Mouse (Mus musculus) urinary bladder, postnatal 0 days (tissue): Measurements from ENCODE around the gene Mamdc4. TPM values are rescaled to one million over a fixed set of nuclear protein-coding genes. Genes with fewer than 3 reads are reported as not detected.

Experiments used
- polyA plus RNA-seq: library from polyadenylated mRNA; unstranded; fragments of >200 nt; fragmentation: Nextera tagmentation; extraction: Ambion mirVana; gene quantifications from 2 replicates; pipeline ENCODE4 v1.2.1, GENCODE M21; 2015

The Mamdc4 gene
- 0.19 and 1.1 TPM in 2 replicates for polyA plus RNA-seq

GRCm38 (mm10) chr2:25574579-25575431, at the start of gene Mamdc4, which contains the start of gene Phpt1:
Gene Mamdc4 (minus strand): TSS chr2:25574845.
Gene Phpt1 (minus strand): TSS chr2:25575224.

GRCm38 (mm10) chr2:25621229-25622200, 46.9 kb upstream of the Mamdc4 start, which contains the start of gene Tmem141:
Gene Tmem141 (minus strand): TSS chr2:25622005.

GRCm38 (mm10) chr2:25617578-25617977, 42.9 kb upstream of the Mamdc4 start, which contains the start of gene Ccdc183:
Gene Ccdc183 (minus strand): TSS chr2:25617678.

GRCm38 (mm10) chr2:25607761-25608622, 33.3 kb upstream of the Mamdc4 start, which contains the start of gene Rabl6:
Gene Rabl6 (minus strand): TSS chr2:25608521.

GRCm38 (mm10) chr2:25581294-25581864, 6.7 kb upstream of the Mamdc4 start, which contains the start of gene Ajm1:
Gene Ajm1 (minus strand): TSS chr2:25581757.

GRCm38 (mm10) chr2:25557221-25557963, 17.3 kb downstream of the Mamdc4 start, which contains the start of gene Edf1:
Gene Edf1 (plus strand): TSS chr2:25557847.

GRCm38 (mm10) chr2:25546811-25547491, 27.7 kb downstream of the Mamdc4 start, which contains the start of gene Traf2:
Gene Traf2 (minus strand): TSS chr2:25546940.

Other genes with a start within 250 kb of the Mamdc4 start
- gene Man1b1, start 242.5 kb downstream of the Mamdc4 start, polyA plus RNA-seq: 32.5 and 37.0 TPM in 2 replicates
- gene Dpp7, start 218.5 kb downstream of the Mamdc4 start, polyA plus RNA-seq: 13.1 and 14.8 TPM in 2 replicates
- 34.1 and 37.0 TPM in 2 replicates for gene Uap1l1, start 209.2 kb downstream of the Mamdc4 start, polyA plus RNA-seq
- 5.6 and 5.9 TPM in 2 replicates for gene Sapcd2, start 202.5 kb downstream of the Mamdc4 start, polyA plus RNA-seq
- gene Entpd2, start 179.0 kb downstream of the Mamdc4 start, polyA plus RNA-seq: 38.2 and 39.1 TPM in 2 replicates
- 58.9 and 59.9 TPM in 2 replicates for gene Npdc1, start 175.5 kb downstream of the Mamdc4 start, polyA plus RNA-seq
- gene Fut7, start 151.6 kb downstream of the Mamdc4 start, polyA plus RNA-seq: 0.08 TPM in 1 of 2 replicates, not detected in the other
- 1.5 and 1.6 TPM in 2 replicates for gene Abca2, start 146.1 kb downstream of the Mamdc4 start, polyA plus RNA-seq
- gene Clic3, start 118.0 kb downstream of the Mamdc4 start, polyA plus RNA-seq: 10.4 and 12.0 TPM in 2 replicates
- gene Paxx, start 113.8 kb downstream of the Mamdc4 start, polyA plus RNA-seq: 34.9 and 35.2 TPM in 2 replicates
- 0.47 and 0.68 TPM in 2 replicates for gene Ptgds, start 104.8 kb downstream of the Mamdc4 start, polyA plus RNA-seq
- gene Lcn12, start 80.9 kb downstream of the Mamdc4 start, polyA plus RNA-seq: not detected in 2 replicates
- 68.9 and 70.0 TPM in 2 replicates for gene Fbxw5, start 74.1 kb downstream of the Mamdc4 start, polyA plus RNA-seq
- 1.8 and 3.6 TPM in 2 replicates for gene C8g, start 73.1 kb downstream of the Mamdc4 start, polyA plus RNA-seq
- gene Traf2, start 27.9 kb downstream of the Mamdc4 start, polyA plus RNA-seq: 15.1 and 15.8 TPM in 2 replicates
- gene Edf1, start 17.0 kb downstream of the Mamdc4 start, polyA plus RNA-seq: 285 and 297 TPM in 2 replicates
- 78.4 and 95.7 TPM in 2 replicates for gene Phpt1, start 379 bp upstream of the Mamdc4 start, polyA plus RNA-seq
- gene Ajm1, start 6.9 kb upstream of the Mamdc4 start, polyA plus RNA-seq: 0.05 TPM in 1 of 2 replicates, not detected in the other
- 31.5 and 33.2 TPM in 2 replicates for gene Rabl6, start 33.7 kb upstream of the Mamdc4 start, polyA plus RNA-seq
- gene Ccdc183, start 42.8 kb upstream of the Mamdc4 start, polyA plus RNA-seq: 0.23 and 0.37 TPM in 2 replicates
- 61.4 and 62.3 TPM in 2 replicates for gene Tmem141, start 47.2 kb upstream of the Mamdc4 start, polyA plus RNA-seq
- 55.5 and 333 TPM in 2 replicates for gene Fcna, start 53.2 kb upstream of the Mamdc4 start, polyA plus RNA-seq
- 1.5 and 2.1 TPM in 2 replicates for gene Lcn8, start 78.3 kb upstream of the Mamdc4 start, polyA plus RNA-seq
- not detected in 2 replicates for gene Lcn5, start 83.1 kb upstream of the Mamdc4 start, polyA plus RNA-seq
- 0.34 and 0.50 TPM in 2 replicates for gene Lcn6, start 101.9 kb upstream of the Mamdc4 start, polyA plus RNA-seq
- gene Lcn10, start 107.9 kb upstream of the Mamdc4 start, polyA plus RNA-seq: 0.57 and 0.71 TPM in 2 replicates
- gene Obp2a, start 125.2 kb upstream of the Mamdc4 start, polyA plus RNA-seq: not detected in 2 replicates
- gene Bmyc, start 131.9 kb upstream of the Mamdc4 start, polyA plus RNA-seq: 61.4 and 71.3 TPM in 2 replicates
- not detected in 2 replicates for gene Obp2b, start 162.2 kb upstream of the Mamdc4 start, polyA plus RNA-seq
- not detected in 2 replicates for gene Lcn3, start 190.7 kb upstream of the Mamdc4 start, polyA plus RNA-seq
- gene Lcn11, start 202.2 kb upstream of the Mamdc4 start, polyA plus RNA-seq: not detected in 2 replicates
- not detected in 2 replicates for gene Gm13539, start 207.4 kb upstream of the Mamdc4 start, polyA plus RNA-seq
- not detected in 2 replicates for gene Glt6d1, start 241.0 kb upstream of the Mamdc4 start, polyA plus RNA-seq
- not detected in 2 replicates for gene Lcn9, start 248.3 kb upstream of the Mamdc4 start, polyA plus RNA-seq